Mouse (Mus musculus) CD4-positive, CD25-positive, alpha-beta regulatory T cell, adult 4 months (primary cell): Measurements from ENCODE around the gene Sclt1. TPM values are rescaled to one million over a fixed set of nuclear protein-coding genes. Genes with fewer than 3 reads are reported as not detected.

Experiments used
- ATAC-seq: one replicate; pipeline ENCODE4 v1.8.0; 2017
- polyA plus RNA-seq, 2 experiments: library from polyadenylated mRNA; unstranded; fragments of 100-300 nt; shearing (Covaris generic); gene quantifications; one replicate each; pipeline ENCODE4 v1.2.1; 2017

The Sclt1 gene
- polyA plus RNA-seq, 2 experiments from 2014 or later = 5.1 to 5.9 TPM

DNA sequence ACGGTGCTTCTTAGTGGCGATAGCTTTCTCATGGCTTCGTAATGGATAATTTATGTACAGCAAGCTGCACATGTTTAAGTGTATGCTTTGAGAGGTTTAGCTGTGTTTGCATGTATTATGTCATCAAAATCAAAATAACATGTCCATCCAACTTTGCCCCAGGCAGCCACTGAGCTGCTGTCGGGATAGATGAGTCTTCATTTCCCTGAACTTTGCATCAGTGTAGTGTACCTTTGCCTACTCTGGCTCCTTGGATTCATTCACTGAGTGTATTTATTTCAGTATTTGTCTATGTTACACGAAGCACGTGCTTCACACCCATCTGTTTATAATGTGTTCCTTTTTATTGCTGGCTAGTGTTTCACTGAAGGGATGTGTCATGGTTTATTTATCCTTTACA is 156.0 kb downstream of the Sclt1 start:
- no peak for ATAC-seq

DNA sequence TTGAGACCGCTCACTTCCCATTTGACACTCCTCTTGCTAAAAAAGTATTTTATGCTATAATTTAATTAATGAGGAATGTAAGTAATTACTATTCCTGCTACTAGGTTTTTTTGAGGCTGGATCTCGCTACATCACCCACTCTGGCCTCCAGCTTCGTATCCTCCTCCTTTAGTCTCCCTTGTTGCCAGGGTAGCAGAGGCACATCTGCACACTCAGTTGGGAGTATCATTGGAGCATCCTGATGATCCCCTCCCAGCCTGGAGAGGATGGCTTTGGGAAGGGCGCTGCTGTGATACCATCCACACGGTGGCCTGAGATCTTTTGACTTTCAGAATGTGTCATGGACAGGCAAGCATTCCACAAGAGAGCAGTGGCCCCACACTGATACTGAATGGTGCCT is 156.8 kb downstream of the Sclt1 start:
- no peak for ATAC-seq

DNA sequence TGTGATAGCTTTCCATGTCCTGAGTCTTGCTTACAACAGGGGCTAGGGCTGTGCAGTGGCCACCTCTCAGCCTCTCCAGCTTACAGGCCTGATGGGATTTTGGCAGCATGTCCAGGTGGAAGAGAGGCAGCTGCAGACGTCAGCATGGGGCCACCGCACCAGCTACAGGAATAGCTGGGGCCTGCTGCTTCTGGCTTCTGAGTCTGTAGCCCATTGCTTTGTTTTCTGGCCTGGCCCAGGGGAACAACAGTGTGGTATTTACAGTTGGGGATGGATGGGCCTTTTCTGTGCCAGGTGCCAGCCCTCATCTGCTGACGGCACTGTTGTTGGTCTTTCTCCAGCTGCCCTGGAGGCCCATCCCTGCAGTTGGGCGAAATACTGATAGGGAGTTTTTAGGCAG is 158.7 kb downstream of the Sclt1 start:
- ATAC-seq = no peak

DNA sequence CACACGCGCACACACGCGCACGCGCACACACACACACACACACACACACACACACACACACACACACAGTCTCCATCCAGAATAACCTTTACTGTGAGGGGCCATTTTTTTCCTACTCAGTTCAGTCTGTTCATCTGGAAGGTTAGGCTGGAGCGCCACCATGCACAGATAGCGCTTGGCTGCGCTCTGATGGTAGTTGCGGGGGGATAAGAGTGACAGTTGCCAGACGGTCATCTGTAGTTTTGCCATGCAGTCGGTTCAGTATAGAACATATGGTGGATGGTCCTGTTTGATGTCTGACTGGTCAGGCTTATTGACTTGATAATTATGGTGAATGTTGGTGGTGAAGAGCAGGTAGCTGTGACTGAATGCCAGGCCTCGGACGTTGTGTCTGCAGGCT is 159.2 kb downstream of the Sclt1 start:
- no peak for ATAC-seq

GRCm38 (mm10) chr3:41582256-41582655 is 160.1 kb downstream of the Sclt1 start:
- ATAC-seq = no peak

DNA sequence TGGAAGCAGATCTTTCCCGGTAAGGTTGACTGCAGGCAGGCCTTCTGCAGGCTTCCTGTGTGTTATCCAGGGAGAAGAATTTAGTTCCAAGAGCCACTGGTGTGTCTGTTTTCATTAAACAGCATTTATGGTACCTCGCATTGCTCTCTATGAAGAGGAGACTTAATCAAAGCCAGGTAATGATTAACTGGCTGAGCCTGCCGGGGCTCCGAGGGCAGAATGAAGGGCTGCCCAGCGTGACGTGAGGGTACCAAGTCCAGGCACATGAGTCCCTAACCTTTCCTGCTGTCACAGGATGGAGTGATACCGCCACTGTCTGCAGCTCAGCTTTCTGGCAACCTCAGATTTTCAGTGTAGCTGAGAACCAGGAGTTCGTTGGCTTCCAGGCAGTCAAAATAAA is 160.9 kb downstream of the Sclt1 start:
- ATAC-seq = no peak

- no peak for ATAC-seq
Observed at GRCm38 (mm10) chr3:41580401-41581323, 161.7 kb downstream of the Sclt1 start.

- ATAC-seq = no peak
Observed at GRCm38 (mm10) chr3:41579873-41580272, 162.4 kb downstream of the Sclt1 start.

DNA sequence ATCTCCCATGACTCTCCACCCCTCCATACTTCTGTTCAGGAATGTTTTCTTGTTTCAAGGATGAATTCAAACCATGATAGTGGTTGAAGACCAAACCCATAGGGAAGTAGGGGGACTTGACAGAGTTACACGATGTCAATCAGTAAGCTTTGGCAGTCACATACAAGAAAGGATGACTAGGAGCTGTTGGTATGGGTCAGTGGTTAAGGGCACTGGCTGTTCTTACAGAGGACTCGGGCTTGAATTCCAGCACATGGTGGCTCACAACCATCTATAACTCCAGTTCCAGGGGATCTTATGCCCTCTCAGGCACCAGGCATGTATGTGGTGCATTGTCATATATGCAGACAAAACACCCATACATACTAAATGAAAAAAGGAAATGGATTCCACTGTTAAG is 165.1 kb downstream of the Sclt1 start:
- ATAC-seq = no peak

Other genes with a start within 250 kb of the Sclt1 start
- gene Jade1, start 186.8 kb downstream of the Sclt1 start, polyA plus RNA-seq = 10 to 100 TPM in 1 of 2 experiments, 1 to 10 TPM in 1; 9.9 to 10.1 TPM
- 10 to 100 TPM; 23.5 to 25.9 TPM for gene D3Ertd751e, start 97 bp upstream of the Sclt1 start, polyA plus RNA-seq